In genomic region chr4:33189735-33190036, GRCm38 (mm10) we compare ENCODE assay signal across 8 mouse cellular contexts. TPM values are rescaled to one million over a fixed set of nuclear protein-coding genes. Genes with fewer than 3 reads are reported as not detected.
DNase-seq lines count a peak whose midpoint lies in the region; ATAC-seq and TF ChIP-seq lines count a peak whose summit lies in the region.

TSS of gene Pm20d2 (minus strand) at chr4:33189737.

- ATAC-seq in heart, embryonic 15.5 days (replicated peaks; ENCODE audit: insufficient number of reproducible peaks, insufficient read depth, low FRiP score, low read depth), result no peak
- ATAC-seq in liver, embryonic 14.5 days (ENCODE audit: insufficient read depth), result no peak

- peak within 1 kb of the TSS; percentile 54 for H3K27ac ChIP-seq in kidney, adult 2 months (ENCODE audit: insufficient read depth, low read depth, low read length)
- peak within 1 kb of the TSS; percentile 90 for H3K27ac ChIP-seq in cortical plate, adult 2 months (ENCODE audit: insufficient read depth, low read length)
- H3K27ac ChIP-seq in heart, embryonic 15.5 days, result peak within 1 kb of the TSS; percentile 96
- H3K27ac ChIP-seq in liver, embryonic 14.5 days, result no peak within 1 kb of the TSS

- no peak for TF ChIP-seq EP300 in liver, embryonic 14.5 days (IDR thresholded peaks at IDR 0.05; ENCODE audit: low read depth)

- peak within 1 kb of the TSS; percentile 71 for H3K9ac ChIP-seq in heart, embryonic 15.5 days
- H3K9ac ChIP-seq in liver, embryonic 14.5 days (replicated peaks), result no peak within 1 kb of the TSS

- no peaks in the 10 kb centered on the region for H3K9me3 ChIP-seq in heart, embryonic 15.5 days (replicated peaks)
- H3K9me3 ChIP-seq in liver, embryonic 14.5 days (ENCODE audit: control insufficient read depth, low read length), result no peaks in the 10 kb centered on the region

- H3K36me3 ChIP-seq in kidney, adult 2 months (ENCODE audit: control insufficient read depth, insufficient read depth, low read length), result no peaks in the 10 kb centered on the region
- no peaks in the 10 kb centered on the region for H3K36me3 ChIP-seq in heart, embryonic 15.5 days
- H3K36me3 ChIP-seq in liver, embryonic 14.5 days (replicated peaks; ENCODE audit: control insufficient read depth, insufficient read depth, low read depth), result no peaks in the 10 kb centered on the region

- H3K4me3 ChIP-seq in kidney, adult 2 months (ENCODE audit: insufficient read depth, low read depth, low read length), result peak within 1 kb of the TSS; percentile 61
- peak within 1 kb of the TSS; percentile 44 for H3K4me3 ChIP-seq in cortical plate, adult 2 months (ENCODE audit: insufficient read depth, low read length)
- H3K4me3 ChIP-seq in heart, embryonic 15.5 days, result peak within 1 kb of the TSS; percentile 77
- H3K4me3 ChIP-seq in liver, embryonic 14.5 days (ENCODE audit: insufficient read depth in 1 of 2, low read depth in 2 of 2, low read length in 2 of 2), result peak within 1 kb of the TSS; percentile 35 to 55

- TF ChIP-seq POLR2A in kidney, adult 2 months (IDR thresholded peaks at IDR 0.05; ENCODE audit: low read depth, low read length), result no peak
- TF ChIP-seq POLR2A in cortical plate, adult 2 months (IDR thresholded peaks at IDR 0.05; ENCODE audit: extremely low read depth, insufficient read depth, low read length), result no peak

- no peaks in the 10 kb centered on the region for H3K4me1 ChIP-seq in kidney, adult 2 months (ENCODE audit: control insufficient read depth, insufficient read depth, low read length)
- no peaks in the 10 kb centered on the region for H3K4me1 ChIP-seq in cortical plate, adult 2 months (ENCODE audit: control insufficient read depth, insufficient read depth, low read length)
- peaks cover 9% of the 10 kb centered on the region for H3K4me1 ChIP-seq in heart, embryonic 15.5 days (replicated peaks)
- H3K4me1 ChIP-seq in liver, embryonic 14.5 days (replicated peaks; ENCODE audit: control insufficient read depth in 2 of 2, insufficient read depth in 2 of 2, low read length in 1 of 2), result no peaks in the 10 kb centered on the region

- no peak for DNase-seq in kidney, adult 2 months
- no peak for DNase-seq in kidney, postnatal 14 days
- no peak for DNase-seq in liver, embryonic 14.5 days (ENCODE audit: low read depth in 3 of 3, low spot score in 3 of 3)
- DNase-seq in right cerebral cortex, adult 18-20 months, result no peak
- DNase-seq in frontal cortex, postnatal 14 days (ENCODE audit: low spot score in 2 of 2), result no peak
- no peak for DNase-seq in frontal cortex, adult 2 months (ENCODE audit: extremely low spot score in 1 of 2, low spot score in 1 of 2)

- TF ChIP-seq CTCF in kidney, adult 2 months (conservative IDR thresholded peaks at IDR 0.05; ENCODE audit: insufficient read depth, insufficient read length, low read depth, low read length), result no peak
- no peak for TF ChIP-seq CTCF in cortical plate, adult 2 months (IDR thresholded peaks at IDR 0.05; ENCODE audit: extremely low read depth, insufficient read depth, low read length)
- TF ChIP-seq CTCF in liver, embryonic 14.5 days (IDR thresholded peaks at IDR 0.05; ENCODE audit: low read depth), result no peak

- no peaks in the 10 kb centered on the region for H3K27me3 ChIP-seq in kidney, adult 2 months (replicated peaks; ENCODE audit: control insufficient read depth, insufficient read depth, low read length)
- H3K27me3 ChIP-seq in heart, embryonic 15.5 days, result 0 out of 2 replicates have a peak, but pooled peaks cover 2% of the 10 kb centered on the region
- peaks cover 29% of the 10 kb centered on the region for H3K27me3 ChIP-seq in liver, embryonic 14.5 days (ENCODE audit: control insufficient read depth, insufficient read depth, low read length)

- 15% methylated on average over 6 of the region's 6 CpGs for WGBS in kidney, adult 2 months
- WGBS in heart, embryonic 15.5 days, result 21% methylated on average over 6 of the region's 6 CpGs
- WGBS in liver, embryonic 14.5 days (ENCODE audit: insufficient replicate concordance), result 14% methylated on average over 6 of the region's 6 CpGs

- peak within 1 kb of the TSS; percentile 94 for H3K4me2 ChIP-seq in heart, embryonic 15.5 days
- H3K4me2 ChIP-seq in liver, embryonic 14.5 days (ENCODE audit: low read depth), result peak within 1 kb of the TSS; percentile 54

RNA-seq across cellular contexts. Expression of gene Pm20d2, which starts in this region (rescaled TPM):
- polyA plus RNA-seq in kidney, adult 2 months (2012; rRNA removed), result 3.9 and 5.2 TPM in 2 replicates
- polyA plus RNA-seq in cortical plate, adult 2 months (2012; rRNA removed), result 2.5 and 2.7 TPM in 2 replicates
- polyA plus RNA-seq in heart, embryonic 15.5 days (2015; fragmentation: Nextera tagmentation; extraction: Ambion mirVana), result 2.1 and 2.3 TPM in 2 replicates
- 0.15 and 0.25 TPM in 2 replicates for polyA plus RNA-seq in liver, embryonic 14.5 days (2012; rRNA removed)
- 0.09 and 0.13 TPM in 2 replicates for polyA plus RNA-seq in liver, embryonic 14.5 days (2014; fragmentation: Nextera tagmentation; extraction: Ambion mirVana)
- 3.9 and 4.5 TPM in 2 replicates for polyA plus RNA-seq in frontal cortex, adult 2 months (2012; rRNA removed)
